Mouse (Mus musculus) layer of hippocampus, adult 9-11 months (tissue): ENCODE results near the gene Gm49342.

Experiments used
- DNase-seq: peaks from one replicate; pipeline ENCODE4 v3.0.0; 2022

Gm49342 gene

GRCm38 (mm10) chr14:50987668-50988067 lies 43.4 kb downstream of the Gm49342 start:
- DNase-seq, result no peak

DNA sequence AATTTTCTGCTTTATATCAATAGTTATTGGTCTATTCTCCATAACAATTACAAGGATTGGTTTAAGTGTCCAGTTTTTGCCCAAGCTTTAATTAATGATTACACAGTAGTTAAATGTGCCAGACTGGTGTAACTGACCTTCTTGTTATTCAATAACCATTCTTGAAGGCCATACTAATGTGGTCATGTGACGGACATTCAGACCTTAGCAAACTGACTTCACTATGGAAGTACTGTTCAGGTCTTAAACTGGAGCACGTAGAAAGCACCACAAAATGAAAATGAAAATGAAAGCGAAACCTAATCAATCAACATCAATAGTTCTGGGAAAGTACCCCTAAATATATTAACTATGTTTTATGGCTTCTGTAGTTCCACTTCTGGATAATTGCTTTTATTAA lies 46.7 kb downstream of the Gm49342 start:
- DNase-seq, result no peak

GRCm38 (mm10) chr14:50997088-50997487 lies 52.8 kb downstream of the Gm49342 start:
- peak; percentile 18 for DNase-seq

DNA sequence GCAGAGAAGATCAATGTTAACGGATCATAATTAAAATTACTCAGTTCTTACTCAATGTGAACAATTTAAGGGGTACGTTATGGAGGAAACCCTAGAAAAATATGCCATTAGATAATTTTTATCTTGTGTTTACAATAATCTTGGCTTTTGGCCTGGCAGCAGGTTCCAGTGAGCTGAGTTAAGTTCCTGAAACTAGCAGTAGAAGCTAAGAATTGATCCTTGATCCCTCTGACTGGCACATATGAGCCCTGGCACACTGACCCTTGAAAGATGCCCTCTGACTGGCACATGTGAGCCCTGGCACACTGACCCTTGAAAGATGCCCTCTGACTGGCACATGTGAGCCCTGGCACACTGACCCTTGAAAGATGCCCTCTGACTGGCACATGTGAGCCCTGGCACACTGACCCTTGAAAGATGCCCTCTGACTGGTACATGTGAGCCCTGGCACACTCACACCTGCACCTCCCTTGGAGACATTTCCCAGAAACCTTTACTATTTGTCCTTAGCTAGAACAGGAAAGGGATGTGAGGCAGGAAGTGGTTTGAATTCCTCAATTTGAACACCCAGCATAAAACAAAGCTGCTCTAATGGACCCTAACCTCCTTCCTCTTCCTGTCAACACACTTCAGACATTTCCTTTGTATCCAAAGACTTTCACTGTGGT lies 53.8 kb downstream of the Gm49342 start:
- DNase-seq, result no peak

DNA sequence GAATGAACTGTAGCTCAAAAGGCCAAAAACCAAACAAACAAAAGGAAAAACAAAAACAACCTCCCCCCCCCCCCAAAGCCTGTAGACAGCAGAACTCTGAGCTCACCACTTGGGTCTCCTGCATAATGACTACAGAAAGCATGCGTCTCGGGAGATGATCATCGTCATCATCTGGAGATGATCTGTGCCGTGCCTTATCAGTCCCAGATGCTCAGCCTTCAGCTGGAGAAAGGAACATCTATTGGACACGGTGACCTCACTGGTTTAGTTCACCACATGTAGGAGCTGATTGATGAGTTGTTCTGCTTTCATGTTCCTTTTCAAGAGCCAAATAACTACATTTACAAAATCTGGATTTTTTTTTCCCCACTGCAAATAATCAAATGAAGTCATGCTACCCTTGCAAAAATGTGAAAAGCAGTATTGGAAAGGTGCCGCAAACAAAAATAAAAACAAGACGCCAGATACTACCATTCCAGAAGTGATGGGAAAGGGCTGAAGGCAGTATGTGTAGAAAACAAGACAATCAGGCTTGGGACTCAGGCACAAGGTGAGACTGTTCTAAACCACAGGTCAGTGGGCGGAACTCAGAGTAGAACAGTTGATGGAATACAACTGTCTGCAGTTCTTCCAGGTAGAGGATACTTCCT lies 63.0 kb downstream of the Gm49342 start, which contains the start of gene Rnase10:
Gene Rnase10, plus strand, starts transcription at position 600 of the 650 bp plus-strand sequence.
- no peak for DNase-seq

DNA sequence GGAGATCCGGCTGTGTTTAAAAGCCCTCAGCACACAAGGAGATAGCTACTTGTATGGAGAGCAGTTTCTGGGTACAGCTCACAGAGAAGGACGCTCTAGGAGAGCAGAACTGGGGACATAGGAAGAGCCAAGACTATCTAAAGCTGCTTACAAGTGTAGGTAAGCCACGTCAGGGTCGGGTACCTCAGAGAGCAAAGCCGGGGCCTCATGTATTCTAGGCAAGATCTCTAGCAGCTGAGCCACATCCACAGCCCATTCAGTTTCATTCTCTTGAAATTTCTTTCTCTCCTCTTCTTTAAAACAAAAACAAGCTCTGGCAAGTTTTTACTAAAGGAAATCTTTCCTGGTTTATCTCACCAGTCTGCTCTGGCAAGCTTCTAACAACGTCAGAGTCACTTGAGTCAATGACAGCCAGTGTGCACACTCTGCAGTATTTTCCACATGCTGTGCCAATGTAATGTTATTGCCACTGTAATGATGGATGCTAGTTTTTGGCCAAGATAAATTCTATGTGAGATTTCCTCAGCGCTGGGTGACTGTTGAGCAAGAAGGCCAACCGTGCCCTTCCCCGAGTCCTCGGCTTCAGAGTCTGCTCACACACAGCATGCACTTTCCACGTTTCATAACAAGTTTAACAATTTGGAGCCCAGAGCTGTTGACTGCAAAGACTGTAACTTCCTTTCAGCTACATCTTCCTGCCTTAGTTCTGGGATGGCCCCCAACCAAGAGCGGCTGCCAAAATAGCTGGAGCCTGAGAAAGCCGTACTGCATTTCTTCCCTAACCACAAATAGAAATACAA lies 63.8 kb downstream of the Gm49342 start:
- DNase-seq, result peak; percentile 37

GRCm38 (mm10) chr14:51008781-51009180 lies 64.5 kb downstream of the Gm49342 start:
- DNase-seq, result no peak

DNA sequence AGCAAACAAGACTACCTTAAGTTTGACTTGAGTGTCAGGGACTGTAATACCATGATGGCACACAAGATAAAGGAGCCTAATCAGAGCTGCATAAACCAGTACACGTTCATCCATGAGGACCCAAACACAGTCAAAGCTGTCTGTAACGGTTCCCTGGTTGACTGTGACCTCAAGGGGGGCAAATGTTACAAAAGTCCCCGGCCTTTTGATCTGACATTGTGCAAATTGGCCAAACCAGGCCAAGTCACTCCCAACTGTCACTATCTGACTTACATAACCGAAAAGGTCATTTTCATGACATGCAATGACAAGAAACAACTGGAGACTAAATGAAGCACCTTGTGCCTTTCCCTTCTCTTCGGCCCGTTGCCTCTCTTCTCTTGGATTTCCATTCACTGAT lies 65.3 kb downstream of the Gm49342 start:
- DNase-seq, result no peak
